Mouse (Mus musculus): ENCODE data around the gene Olfr933.

DNA sequence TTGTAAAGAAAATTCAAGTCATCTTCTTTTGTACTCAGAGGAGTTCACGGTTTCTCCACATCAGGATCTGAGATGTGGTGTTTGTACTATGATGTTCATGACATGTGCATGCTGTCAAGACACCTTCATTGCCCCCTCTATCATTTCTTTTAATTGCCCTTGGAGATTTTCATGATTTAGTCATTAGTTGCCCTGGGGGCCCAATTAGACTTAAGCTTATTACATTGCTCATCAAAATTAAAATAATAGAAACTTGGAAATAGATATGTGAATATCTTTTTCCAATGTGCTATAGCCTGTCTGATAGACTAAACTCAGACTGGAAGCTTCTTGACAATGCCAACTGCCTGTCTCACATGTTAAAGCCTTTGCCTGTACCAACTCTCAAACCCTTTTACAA is 51.2 kb downstream of the Olfr933 start, which contains the start of gene Olfr146:
- TF ChIP-seq EP300 (optimal IDR thresholded peaks at IDR 0.05) (no peak), CTCF (IDR thresholded peaks at IDR 0.05; ENCODE audit: low read depth) (no peak)
